Mouse (Mus musculus): ENCODE data around the gene Efcab14. TPM values are rescaled to one million over a fixed set of nuclear protein-coding genes. Genes with fewer than 3 reads are reported as not detected.

Gene Efcab14
- polyA plus RNA-seq (2015; fragmentation: Nextera tagmentation; extraction: Ambion mirVana) = 41.1 and 45.7 TPM in 2 replicates

DNA sequence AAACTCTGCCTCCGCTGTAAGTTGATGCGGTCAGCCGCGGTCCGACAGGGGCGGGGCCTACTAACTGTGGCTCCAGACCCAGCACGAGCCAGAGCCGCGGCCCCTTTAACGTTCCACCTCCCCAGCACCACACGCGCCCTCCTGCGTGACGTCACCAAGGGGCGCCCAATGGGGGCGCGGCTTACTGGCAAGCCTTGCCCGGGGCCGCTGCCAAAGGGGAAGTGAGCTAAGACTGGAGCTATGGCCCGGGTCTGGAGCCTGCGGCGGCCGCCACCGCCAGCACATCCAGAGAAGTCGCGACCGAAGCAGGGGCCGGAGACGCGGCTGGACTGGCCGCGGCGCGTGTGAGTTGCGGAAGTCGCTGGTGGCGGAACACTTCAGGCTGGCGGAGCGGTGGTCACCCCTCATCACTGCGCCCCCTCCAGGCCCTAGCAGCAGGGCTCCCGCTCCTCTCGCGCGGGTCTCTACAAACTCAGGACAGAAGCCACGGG lies at the start of gene Efcab14:
Gene Efcab14, plus strand, starts transcription at position 194 of the 491 bp plus-strand sequence.
- Histone ChIP-seq H3K9me3 (replicated peaks) (no peaks in the 10 kb centered on the region), H3K36me3 (peaks cover 17% of the 10 kb centered on the region), H3K4me3 (replicated peaks) (peak within 1 kb of the TSS; percentile 84), H3K4me1 (peaks cover 14% of the 10 kb centered on the region), H3K9ac (peak within 1 kb of the TSS; percentile 77), H3K4me2 (replicated peaks) (peak within 1 kb of the TSS; percentile 66), H3K27me3 (peaks cover 4% of the 10 kb centered on the region; the same call in 1 of the 2 replicates), H3K27ac (replicated peaks) (peak within 1 kb of the TSS; percentile 85)
- WGBS = under 1% methylated on average over 45 of the region's 45 CpGs
- peak; percentile 99 for ATAC-seq (ENCODE audit: insufficient number of reproducible peaks, low FRiP score, low TSS enrichment, low read depth)

DNA sequence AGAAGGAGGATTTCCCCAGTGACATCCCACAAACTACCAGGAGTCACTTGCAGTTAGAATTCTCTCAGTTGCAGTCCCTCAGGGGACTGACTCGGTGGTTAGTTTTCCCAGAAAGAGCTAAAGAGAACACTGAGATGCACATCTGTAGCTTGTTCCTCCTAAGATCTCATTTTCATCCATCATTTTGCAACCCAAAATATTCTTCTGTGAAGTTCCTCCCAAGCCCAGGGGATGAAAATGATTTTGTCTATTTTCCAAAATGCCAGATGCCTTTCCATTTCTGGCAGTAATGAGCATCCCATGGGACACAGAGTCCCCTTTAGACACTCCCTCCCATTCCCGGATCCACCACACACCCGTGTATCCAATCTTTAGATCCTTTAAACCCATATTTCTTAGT lies 36.1 kb upstream of the Efcab14 start:
- H3K4me3 ChIP-seq (replicated peaks) = no peak overlapping the region
- no peak overlapping the region for H3K27ac ChIP-seq (replicated peaks)
- no peak overlapping the region for H3K4me2 ChIP-seq (replicated peaks)
- H3K9me3 ChIP-seq (replicated peaks) = no peaks in the 10 kb centered on the region
- H3K9ac ChIP-seq = no peak overlapping the region
- no peaks in the 10 kb centered on the region for H3K27me3 ChIP-seq
- no peaks in the 10 kb centered on the region for H3K4me1 ChIP-seq
- ATAC-seq (ENCODE audit: insufficient number of reproducible peaks, low FRiP score, low TSS enrichment, low read depth) = no peak
- H3K36me3 ChIP-seq = no peaks in the 10 kb centered on the region
- WGBS = 49% methylated on average over 3 of the region's 3 CpGs

DNA sequence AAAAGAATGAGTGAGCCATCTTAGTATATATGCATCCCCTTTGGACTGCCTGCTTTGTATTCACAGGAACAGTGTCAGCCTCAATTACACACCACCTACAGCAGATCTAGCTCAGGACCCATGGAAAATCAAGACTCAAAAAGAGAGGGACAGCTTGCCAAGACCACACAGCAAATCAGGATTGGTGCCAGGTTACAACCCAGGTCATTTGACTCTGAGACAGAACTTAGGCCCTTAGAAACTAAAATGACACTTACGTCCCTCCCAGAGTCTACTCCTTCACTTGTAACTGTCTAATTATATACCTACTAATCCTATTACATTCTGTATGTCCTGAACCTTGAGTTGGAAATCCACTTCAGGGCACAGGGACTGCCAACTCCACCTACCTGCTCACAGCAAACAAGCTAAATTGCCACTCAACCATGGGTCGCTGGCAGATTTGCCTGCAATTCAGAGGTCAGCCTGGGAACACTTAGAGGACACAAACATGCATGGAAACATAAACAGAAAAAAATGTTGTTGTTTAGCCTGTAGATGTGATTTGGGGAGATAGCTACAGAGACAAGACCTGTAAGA lies 33.5 kb upstream of the Efcab14 start:
- Histone ChIP-seq H3K4me2 (replicated peaks) (no peak overlapping the region), H3K4me3 (replicated peaks) (no peak overlapping the region), H3K9me3 (replicated peaks) (no peaks in the 10 kb centered on the region), H3K4me1 (no peaks in the 10 kb centered on the region), H3K36me3 (no peaks in the 10 kb centered on the region), H3K27ac (replicated peaks) (no peak overlapping the region), H3K9ac (no peak overlapping the region), H3K27me3 (no peaks in the 10 kb centered on the region)
- WGBS = 67% methylated on average over 2 of the region's 2 CpGs
- no peak for ATAC-seq (ENCODE audit: insufficient number of reproducible peaks, low FRiP score, low TSS enrichment, low read depth)

DNA sequence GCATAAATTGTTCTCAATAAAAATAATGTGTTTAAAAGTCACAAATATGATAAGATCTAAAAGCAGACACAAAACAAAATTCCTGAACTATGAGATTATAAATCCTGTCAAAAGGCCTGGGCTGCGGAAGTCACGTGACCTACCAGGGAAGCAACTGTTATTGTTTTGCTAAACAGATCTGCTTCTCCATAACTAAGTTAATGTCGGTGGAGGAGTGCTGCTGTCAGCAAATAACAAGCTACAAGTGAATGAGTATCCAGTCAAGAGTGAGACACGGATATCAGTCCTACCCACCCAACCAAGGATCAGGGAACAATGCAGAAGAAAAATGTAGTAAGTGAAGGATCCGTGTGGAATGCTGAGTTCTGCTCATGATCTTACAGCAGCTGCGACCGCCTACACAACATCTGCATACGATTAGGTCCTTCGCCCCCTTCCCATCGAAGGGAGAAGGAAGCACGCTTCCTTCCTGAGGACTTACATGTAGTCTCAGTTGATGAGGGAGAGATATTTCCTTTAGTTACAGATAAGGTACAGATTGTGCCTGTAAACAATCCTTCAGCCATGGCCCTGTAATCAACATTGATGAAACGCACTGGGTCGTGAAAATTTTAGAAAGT lies 28.5 kb upstream of the Efcab14 start:
- Histone ChIP-seq H3K9ac (no peak overlapping the region), H3K9me3 (replicated peaks) (no peaks in the 10 kb centered on the region), H3K4me1 (no peaks in the 10 kb centered on the region), H3K27ac (replicated peaks) (no peak overlapping the region), H3K27me3 (no peaks in the 10 kb centered on the region), H3K4me2 (replicated peaks) (no peak overlapping the region), H3K36me3 (no peaks in the 10 kb centered on the region), H3K4me3 (replicated peaks) (no peak overlapping the region)
- no peak for ATAC-seq (ENCODE audit: insufficient number of reproducible peaks, low FRiP score, low TSS enrichment, low read depth)
- 26% methylated on average over 13 of the region's 13 CpGs for WGBS

DNA sequence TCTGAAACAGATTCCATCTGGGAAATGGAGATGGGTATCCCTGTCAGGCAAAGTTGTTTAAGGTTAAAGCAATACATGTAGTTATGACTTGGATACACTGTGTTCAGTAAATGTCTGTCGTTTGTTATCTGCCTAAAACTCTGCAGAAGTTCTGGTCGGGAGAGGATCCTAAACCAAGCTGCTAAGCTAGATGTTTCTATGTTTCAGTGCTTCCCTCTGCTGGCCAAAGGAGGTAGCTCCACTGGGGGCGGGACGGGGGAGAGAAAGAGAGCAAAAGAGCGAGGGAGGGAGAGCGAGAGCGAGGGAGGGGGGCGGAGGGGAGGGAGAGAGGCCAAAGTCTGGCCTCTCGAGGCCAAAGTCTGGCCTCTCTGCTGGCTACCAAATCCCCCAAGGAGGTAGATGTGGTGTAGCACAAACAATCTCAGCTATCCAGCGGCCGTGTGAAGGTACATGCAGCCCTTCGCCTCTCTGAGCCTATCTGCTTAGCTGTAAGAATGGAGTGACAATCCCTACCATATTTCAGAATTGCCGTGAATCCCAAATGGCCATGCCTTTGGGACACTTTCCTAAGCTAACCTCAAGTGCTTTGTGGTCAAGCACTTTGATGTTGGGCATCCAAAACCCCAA lies 27.6 kb upstream of the Efcab14 start:
- 0 out of 2 replicates have a peak overlapping the region, but pooled peaks have one; percentile 48 for H3K27ac ChIP-seq (replicated peaks)
- peak overlapping the region; percentile 35 for H3K4me2 ChIP-seq (replicated peaks)
- H3K27me3 ChIP-seq = no peaks in the 10 kb centered on the region
- 12% methylated on average over 12 of the region's 13 CpGs for WGBS
- H3K4me1 ChIP-seq = no peaks in the 10 kb centered on the region
- H3K9me3 ChIP-seq (replicated peaks) = no peaks in the 10 kb centered on the region
- no peak overlapping the region for H3K4me3 ChIP-seq (replicated peaks)
- H3K36me3 ChIP-seq = no peaks in the 10 kb centered on the region
- no peak overlapping the region for H3K9ac ChIP-seq
- ATAC-seq (ENCODE audit: insufficient number of reproducible peaks, low FRiP score, low TSS enrichment, low read depth) = no peak

DNA sequence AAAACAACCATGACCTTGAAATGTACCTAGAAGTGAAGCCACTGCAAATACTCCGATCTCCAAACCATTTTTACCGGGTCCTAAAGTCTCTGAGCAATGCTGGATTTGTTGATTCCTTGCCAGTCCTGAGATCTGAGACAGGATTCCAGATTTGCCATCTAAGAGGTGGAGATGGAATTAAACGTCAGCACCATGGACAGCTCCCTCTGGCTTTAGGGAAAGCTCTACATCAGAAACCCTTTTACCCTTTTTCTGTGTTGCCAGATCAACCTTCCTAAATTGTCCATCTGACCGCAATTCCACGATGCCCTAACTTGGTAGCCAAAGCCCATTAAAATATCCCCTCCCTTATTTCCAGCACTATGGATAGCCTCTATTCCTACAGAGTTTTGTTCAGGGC lies 8.8 kb upstream of the Efcab14 start:
- H3K27ac ChIP-seq (replicated peaks) = no peak overlapping the region
- ATAC-seq (ENCODE audit: insufficient number of reproducible peaks, low FRiP score, low TSS enrichment, low read depth) = no peak
- no peaks in the 10 kb centered on the region for H3K27me3 ChIP-seq
- no peaks in the 10 kb centered on the region for H3K4me1 ChIP-seq
- 11% methylated on average over 5 of the region's 5 CpGs for WGBS
- no peaks in the 10 kb centered on the region for H3K36me3 ChIP-seq
- H3K4me2 ChIP-seq (replicated peaks) = no peak overlapping the region
- no peak overlapping the region for H3K9ac ChIP-seq
- H3K4me3 ChIP-seq (replicated peaks) = no peak overlapping the region
- no peaks in the 10 kb centered on the region for H3K9me3 ChIP-seq (replicated peaks)

DNA sequence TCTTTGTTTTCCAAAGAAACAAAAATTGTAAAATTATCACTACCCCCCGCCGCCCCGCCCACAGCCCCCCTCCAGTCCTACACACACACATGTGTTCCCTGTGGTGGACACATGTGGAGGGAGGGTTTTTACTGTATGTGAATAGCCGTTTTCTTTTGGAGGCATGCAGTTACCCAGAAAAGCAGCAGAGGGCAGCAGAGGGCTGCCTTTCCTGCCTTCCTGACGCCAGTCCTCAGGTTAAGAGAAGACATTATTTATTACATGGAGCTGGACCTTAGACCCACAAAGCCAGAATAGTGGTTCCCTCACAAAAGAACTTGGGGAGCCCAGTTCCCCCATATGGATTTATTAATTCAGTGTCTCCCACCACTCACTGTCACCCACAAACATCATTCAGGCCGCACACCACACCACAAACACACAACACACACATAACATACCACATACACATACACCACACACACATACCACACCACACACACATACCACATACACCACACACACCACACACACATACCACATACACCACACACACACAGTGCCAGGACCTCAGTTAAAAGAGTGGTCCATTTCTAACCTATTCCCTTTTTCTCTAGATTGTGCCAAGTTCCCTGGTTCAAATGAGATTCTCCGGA lies 5.8 kb upstream of the Efcab14 start:
- peaks cover 4% of the 10 kb centered on the region; the same call in 1 of the 2 replicates for H3K27me3 ChIP-seq
- H3K27ac ChIP-seq (replicated peaks) = no peak overlapping the region
- H3K4me2 ChIP-seq (replicated peaks) = no peak overlapping the region
- H3K4me1 ChIP-seq = no peaks in the 10 kb centered on the region
- H3K36me3 ChIP-seq = no peaks in the 10 kb centered on the region
- no peak overlapping the region for H3K4me3 ChIP-seq (replicated peaks)
- WGBS = 19% methylated on average over 7 of the region's 7 CpGs
- 0 out of 2 replicates have a peak, but pooled peaks have one; percentile 60 for ATAC-seq (ENCODE audit: insufficient number of reproducible peaks, low FRiP score, low TSS enrichment, low read depth)
- H3K9ac ChIP-seq = no peak overlapping the region
- H3K9me3 ChIP-seq (replicated peaks) = no peaks in the 10 kb centered on the region

DNA sequence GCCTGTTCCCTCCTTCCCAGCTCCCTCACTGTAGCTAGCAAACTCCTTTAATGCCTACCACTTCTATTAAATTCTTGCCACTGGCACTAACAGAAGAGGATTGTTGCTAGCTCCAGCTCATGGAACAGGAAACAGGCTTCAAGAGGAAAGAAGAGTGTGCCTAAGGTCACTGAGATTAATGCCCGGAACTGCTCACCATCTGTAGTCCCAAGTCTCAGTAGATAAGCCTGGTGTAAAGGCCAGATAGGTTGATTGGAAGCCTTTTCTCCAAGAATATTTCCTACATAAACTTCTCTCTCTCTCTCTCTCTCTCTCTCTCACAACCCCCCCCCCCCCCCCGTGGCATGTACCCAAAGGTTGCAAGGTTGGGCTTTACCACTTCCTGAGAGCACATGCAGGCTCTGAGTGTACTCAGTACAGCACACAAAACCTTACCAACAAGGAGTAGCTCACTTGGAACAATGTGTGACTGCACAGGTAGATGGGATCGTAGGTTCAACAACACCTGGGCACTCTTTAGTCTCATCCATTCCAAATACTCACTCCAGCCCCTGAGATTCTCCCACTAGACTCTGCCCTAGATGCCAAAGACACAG lies 5.2 kb upstream of the Efcab14 start:
- H3K36me3 ChIP-seq = no peaks in the 10 kb centered on the region
- no peaks in the 10 kb centered on the region for H3K9me3 ChIP-seq (replicated peaks)
- no peak for ATAC-seq (ENCODE audit: insufficient number of reproducible peaks, low FRiP score, low TSS enrichment, low read depth)
- no peak overlapping the region for H3K4me3 ChIP-seq (replicated peaks)
- no peak overlapping the region for H3K27ac ChIP-seq (replicated peaks)
- no peak overlapping the region for H3K4me2 ChIP-seq (replicated peaks)
- 70% methylated on average over 2 of the region's 3 CpGs for WGBS
- H3K4me1 ChIP-seq = no peaks in the 10 kb centered on the region
- peaks cover 4% of the 10 kb centered on the region; the same call in 1 of the 2 replicates for H3K27me3 ChIP-seq
- no peak overlapping the region for H3K9ac ChIP-seq

DNA sequence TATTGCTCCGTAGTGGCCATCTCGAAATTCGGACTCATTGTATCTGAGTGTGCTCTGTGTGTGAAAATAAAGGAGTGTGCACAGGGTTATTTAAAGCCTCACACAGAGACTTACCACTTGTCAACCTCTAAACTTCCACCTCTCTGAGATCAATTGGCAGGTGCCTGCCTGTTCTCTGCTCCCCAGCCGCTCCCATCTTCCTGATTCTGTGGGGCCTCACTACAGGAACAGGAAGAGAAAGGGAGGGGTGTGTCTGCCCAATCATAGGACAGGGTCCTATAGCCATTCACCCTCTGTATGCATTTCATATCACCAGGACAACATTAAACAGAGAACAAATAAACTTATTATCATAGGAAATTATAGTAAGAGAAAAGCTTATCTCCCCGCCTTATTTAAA lies 3.8 kb upstream of the Efcab14 start:
- Histone ChIP-seq H3K4me1 (peaks cover 6% of the 10 kb centered on the region), H3K27me3 (peaks cover 4% of the 10 kb centered on the region; the same call in 1 of the 2 replicates), H3K9me3 (replicated peaks) (no peaks in the 10 kb centered on the region), H3K4me3 (replicated peaks) (no peak overlapping the region), H3K27ac (replicated peaks) (no peak overlapping the region), H3K36me3 (no peaks in the 10 kb centered on the region), H3K4me2 (replicated peaks) (no peak overlapping the region), H3K9ac (no peak overlapping the region)
- no peak for ATAC-seq (ENCODE audit: insufficient number of reproducible peaks, low FRiP score, low TSS enrichment, low read depth)
- 70% methylated on average over 5 of the region's 5 CpGs for WGBS

DNA sequence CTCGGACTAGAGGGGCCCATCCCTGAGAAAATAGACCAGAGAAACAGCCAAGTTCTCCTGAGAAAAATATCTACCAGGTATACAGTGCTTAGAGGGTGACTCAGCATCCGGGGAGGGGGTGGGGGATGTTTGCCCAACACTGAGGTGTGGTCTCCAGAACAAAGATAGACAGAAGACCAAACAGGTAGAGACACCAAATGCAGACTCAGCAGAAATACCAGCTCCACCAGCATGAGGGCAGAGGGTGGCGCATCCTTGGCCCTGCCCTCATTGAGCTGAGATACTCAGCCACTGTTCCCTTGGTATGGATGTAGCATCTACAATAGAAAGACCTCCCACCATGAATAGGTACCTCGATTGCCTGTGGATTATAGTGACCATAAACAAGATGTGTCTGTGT lies 2.7 kb upstream of the Efcab14 start:
- Histone ChIP-seq H3K36me3 (no peaks in the 10 kb centered on the region), H3K9me3 (replicated peaks) (no peaks in the 10 kb centered on the region), H3K4me3 (replicated peaks) (no peak overlapping the region), H3K4me2 (replicated peaks) (no peak overlapping the region), H3K4me1 (peaks cover 14% of the 10 kb centered on the region), H3K9ac (no peak overlapping the region), H3K27ac (replicated peaks) (no peak overlapping the region), H3K27me3 (peaks cover 4% of the 10 kb centered on the region; the same call in 1 of the 2 replicates)
- 66% methylated on average over 4 of the region's 4 CpGs for WGBS
- ATAC-seq (ENCODE audit: insufficient number of reproducible peaks, low FRiP score, low TSS enrichment, low read depth) = no peak

DNA sequence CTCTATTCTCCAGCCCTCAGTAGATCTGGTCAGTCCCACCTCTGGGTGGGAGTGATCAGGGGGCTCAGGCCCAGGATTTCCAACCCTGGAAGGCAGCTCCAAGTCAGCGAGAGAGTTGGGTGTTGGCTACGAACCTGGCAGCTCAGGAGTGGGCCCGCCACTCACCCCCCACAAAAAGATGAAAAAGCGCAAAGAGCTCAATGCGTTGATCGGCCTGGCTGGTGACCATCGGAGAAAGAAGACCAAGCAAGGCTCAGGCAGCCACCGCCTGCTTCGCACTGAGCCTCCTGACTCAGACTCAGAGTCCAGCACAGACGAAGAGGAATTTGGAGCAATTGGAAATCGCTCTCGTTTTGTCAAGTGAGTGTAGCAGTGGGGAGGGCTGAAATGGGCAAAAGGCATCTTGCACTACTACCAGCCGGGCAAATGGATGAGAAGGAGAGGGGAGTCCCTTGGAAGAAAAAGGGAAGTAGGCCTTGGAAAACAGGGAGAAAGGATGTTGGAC lies 989 bp downstream of the Efcab14 start:
- H3K27me3 ChIP-seq = peaks cover 4% of the 10 kb centered on the region; the same call in 1 of the 2 replicates
- peak overlapping the region; percentile 66 for H3K4me2 ChIP-seq (replicated peaks)
- no peak overlapping the region for H3K27ac ChIP-seq (replicated peaks)
- peaks cover 17% of the 10 kb centered on the region for H3K36me3 ChIP-seq
- no peaks in the 10 kb centered on the region for H3K9me3 ChIP-seq (replicated peaks)
- peak overlapping the region; percentile 84 for H3K4me3 ChIP-seq (replicated peaks)
- H3K9ac ChIP-seq = peak overlapping the region; percentile 77
- no peak for ATAC-seq (ENCODE audit: insufficient number of reproducible peaks, low FRiP score, low TSS enrichment, low read depth)
- peaks cover 14% of the 10 kb centered on the region for H3K4me1 ChIP-seq
- 39% methylated on average over 13 of the region's 13 CpGs for WGBS
